Mouse (Mus musculus) ES-E14 (cell line): Measurements from ENCODE around the gene Cd22. TPM values are rescaled to one million over a fixed set of nuclear protein-coding genes. Genes with fewer than 3 reads are reported as not detected.

Experiments used
- DNase-seq: peaks from one replicate; pipeline ENCODE4 v3.0.0-alpha.2; 2013; ENCODE audit warnings: low read depth, low spot score
- H3K27ac ChIP-seq: 2 replicates; pipeline ENCODE4 v1.5.1; 2012; ENCODE audit warnings: low read depth, mild to moderate bottlenecking, low read length, moderate library complexity, mixed read lengths; ENCODE audit not compliant: poor library complexity, insufficient read depth, severe bottlenecking
- H3K36me3 ChIP-seq: 2 replicates; pipeline ENCODE4 v1.6.1; 2012; ENCODE audit warnings: mild to moderate bottlenecking, low read length, moderate library complexity, mixed read lengths; ENCODE audit not compliant: control insufficient read depth, poor library complexity, insufficient read depth, severe bottlenecking
- H3K4me1 ChIP-seq, 2 experiments: fragments of 150-350 bp in 1 of 2; sonication (generic) in 1 of 2; 2 replicates each; pipeline ENCODE4 v1.6.1; 2012; ENCODE audit warnings: low read length in 2 of 2, mild to moderate bottlenecking in 1 of 2, mixed read lengths in 1 of 2; ENCODE audit not compliant: control insufficient read depth in 2 of 2, insufficient read depth in 2 of 2, poor library complexity in 1 of 2
- H3K4me3 ChIP-seq, 2 experiments: fragments of 150-350 bp in 1 of 2; sonication (generic) in 1 of 2; 2 replicates each; pipeline ENCODE4 v1.5.1; 2012; ENCODE audit warnings: low read length in 2 of 2, low read depth in 1 of 2, mild to moderate bottlenecking in 1 of 2, mixed read lengths in 1 of 2; ENCODE audit not compliant: insufficient read depth in 1 of 2, poor library complexity in 1 of 2, severe bottlenecking in 1 of 2
- H3K9ac ChIP-seq: 2 replicates; pipeline ENCODE4 v1.6.1; 2012; ENCODE audit warnings: low read depth, mild to moderate bottlenecking, low read length, mixed read lengths; ENCODE audit not compliant: poor library complexity, insufficient read depth, severe bottlenecking
- H3K9me3 ChIP-seq: fragments of 150-350 bp; sonication (generic); 2 replicates; pipeline ENCODE4 v1.6.1; 2012; ENCODE audit warnings: low read depth, mild to moderate bottlenecking, low read length; ENCODE audit not compliant: control insufficient read depth, insufficient read depth
- CHD2 ChIP-seq: IDR thresholded peaks from 2 replicates; pipeline ENCODE4 v1.6.1; 2014; ENCODE audit warnings: mild to moderate bottlenecking, low read depth, low read length, inconsistent platforms
- HCFC1 ChIP-seq: IDR thresholded peaks from 2 replicates; pipeline ENCODE4 v1.6.1; 2012; ENCODE audit warnings: low read length, inconsistent platforms, borderline replicate concordance; ENCODE audit not compliant: insufficient read depth
- MAFK ChIP-seq: IDR thresholded peaks from 2 replicates; pipeline ENCODE4 v1.6.1; 2014; ENCODE audit warnings: mild to moderate bottlenecking, low read depth, low read length, inconsistent platforms; ENCODE audit not compliant: insufficient read depth
- ZC3H11A ChIP-seq: IDR thresholded peaks from 2 replicates; pipeline ENCODE4 v1.6.1; 2012; ENCODE audit warnings: low read depth, mild to moderate bottlenecking, inconsistent platforms, low read length, borderline replicate concordance
- ZNF384 ChIP-seq: IDR thresholded peaks from 2 replicates; pipeline ENCODE4 v1.6.1; 2012; ENCODE audit warnings: low read depth, low read length, inconsistent platforms
- in situ Hi-C, 2 experiments: fragments of 600-800 bp; cut with MboI; formaldehyde crosslinking; loops; one replicate each; pipeline ENCODE4 v1.15.1; 2025; ENCODE audit warnings: low sequenced_read_pairs in 2 of 2, inconsistent platforms in 1 of 2; ENCODE audit not compliant: unreplicated experiment in 2 of 2
- total RNA-seq: library from RNA; depleted of rRNA; stranded (reverse); fragments of 300-350 nt; gene quantifications from 2 replicates; pipeline ENCODE4 v1.2.3, GENCODE M21; 2012

Gene Cd22
- total RNA-seq, 1 experiment, result 0.45 TPM

GRCm38 (mm10) chr7:30846505-30847053 is 33.6 kb downstream of the Cd22 start:
- Histone ChIP-seq H3K4me1 (peaks cover 3 to 28% of the 10 kb centered on the region in 2 experiments; a peak in 3 of 4 replicates), H3K27ac (no peak overlapping the region; the same call in 1 of the 2 replicates), H3K4me3 (no peak overlapping the region), H3K36me3 (no peaks in the 10 kb centered on the region; the same call in 1 of the 2 replicates), H3K9me3 (no peaks in the 10 kb centered on the region), H3K9ac (no peak overlapping the region; the same call in 1 of the 2 replicates)
- in situ Hi-C loops, result no loop called here
- DNase-seq, result no peak
- TF ChIP-seq CHD2 (no peak), MAFK (no peak), ZC3H11A (no peak), ZNF384 (no peak), HCFC1 (no peak)

DNA sequence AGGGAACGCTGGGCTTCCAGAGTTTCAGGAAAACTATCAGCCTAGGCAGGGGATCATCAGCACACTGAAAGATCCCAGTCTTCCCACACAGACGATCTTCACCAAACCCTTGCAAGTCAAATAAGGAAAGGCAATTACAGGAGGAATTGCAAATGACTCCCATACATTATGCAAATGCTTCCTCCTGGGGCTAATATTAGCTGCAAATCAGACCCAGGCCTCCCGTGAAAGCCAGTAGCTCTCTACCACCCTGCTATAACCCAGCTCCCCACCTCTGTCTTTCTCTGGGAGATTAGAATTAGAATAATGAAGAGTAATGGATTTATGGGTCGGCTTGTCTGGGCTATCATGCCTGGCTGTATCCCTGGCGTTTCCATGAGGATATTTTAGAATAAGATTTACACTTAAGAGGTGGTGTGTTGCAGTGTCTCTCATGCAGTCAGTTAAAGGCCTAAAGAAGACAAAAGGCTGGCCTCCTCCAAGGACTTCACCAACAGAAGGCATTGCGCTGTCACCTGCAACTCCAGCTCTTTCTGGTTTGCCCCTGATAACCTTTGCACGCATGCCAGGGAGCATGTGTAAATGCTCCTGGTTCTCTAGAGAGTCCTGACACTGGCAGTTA is 35.4 kb downstream of the Cd22 start:
- H3K9ac ChIP-seq, result no peak overlapping the region
- in situ Hi-C loops, result no loop called here
- H3K9me3 ChIP-seq, result no peaks in the 10 kb centered on the region
- peak overlapping the region; percentile 49; the same call in 1 of the 2 replicates for H3K27ac ChIP-seq
- no peak for DNase-seq
- H3K4me1 ChIP-seq, result peaks cover 3 to 28% of the 10 kb centered on the region in 2 experiments; a peak in 3 of 4 replicates
- H3K4me3 ChIP-seq, result no peak overlapping the region
- TF ChIP-seq CHD2 (no peak), ZNF384 (no peak), ZC3H11A (no peak), MAFK (no peak), HCFC1 (no peak)
- no peaks in the 10 kb centered on the region; the same call in 1 of the 2 replicates for H3K36me3 ChIP-seq

- in situ Hi-C loops, result no loop called here
- DNase-seq, result no peak
- TF ChIP-seq ZC3H11A (no peak), CHD2 (no peak), MAFK (no peak), ZNF384 (no peak), HCFC1 (no peak)
- Histone ChIP-seq H3K9me3 (no peaks in the 10 kb centered on the region), H3K4me3 (no peak overlapping the region), H3K9ac (no peak overlapping the region), H3K27ac (no peak overlapping the region), H3K4me1 (peaks cover 3 to 22% of the 10 kb centered on the region in 2 experiments; a peak in 3 of 4 replicates), H3K36me3 (no peaks in the 10 kb centered on the region; the same call in 1 of the 2 replicates)
Measured at GRCm38 (mm10) chr7:30842092-30842491, 38.0 kb downstream of the Cd22 start.

GRCm38 (mm10) chr7:30841379-30841778 is 38.8 kb downstream of the Cd22 start:
- Histone ChIP-seq H3K27ac (no peak overlapping the region), H3K9me3 (no peaks in the 10 kb centered on the region), H3K36me3 (no peaks in the 10 kb centered on the region; the same call in 1 of the 2 replicates), H3K4me1 (peaks cover 3 to 17% of the 10 kb centered on the region in 2 experiments; a peak in 3 of 4 replicates), H3K4me3 (no peak overlapping the region), H3K9ac (no peak overlapping the region)
- TF ChIP-seq ZC3H11A (no peak), MAFK (no peak), ZNF384 (no peak), HCFC1 (no peak), CHD2 (no peak)
- DNase-seq, result no peak
- in situ Hi-C loops, result no loop called here
